Mouse (Mus musculus) MEL-GATA-1-ER (cell line): ENCODE results near the gene Gm21981.
"Not testable (repeated sequence)": the region's sequence is repeated elsewhere in the genome, so short reads cannot be mapped to it uniquely, and the experiment has no call there.

Experiments used
- DNase-seq: peaks from one replicate; pipeline ENCODE4 v3.0.0-alpha.2; 2012; ENCODE audit warnings: low read depth; ENCODE audit errors: extremely low read depth

Gm21981 gene

DNA sequence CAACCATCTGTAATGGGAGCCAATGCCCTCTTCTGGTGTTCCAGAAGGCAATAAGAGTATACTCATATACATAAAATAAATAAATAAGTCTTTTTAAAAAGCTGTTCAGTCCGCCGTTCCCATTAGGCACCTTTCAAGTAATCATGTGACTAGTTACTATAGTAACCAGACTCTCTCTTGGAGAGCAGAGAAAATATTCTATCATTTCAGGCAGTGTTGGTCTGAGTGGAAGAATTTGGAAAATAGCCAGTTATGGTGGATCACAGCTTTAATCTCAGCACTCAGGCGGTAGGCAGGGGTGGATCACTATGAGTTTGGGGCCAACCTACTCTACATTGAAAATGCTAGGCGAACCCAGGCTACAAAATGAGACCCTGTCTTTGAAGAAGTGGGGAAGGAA lies 25.1 kb downstream of the Gm21981 start:
- no peak for DNase-seq

DNA sequence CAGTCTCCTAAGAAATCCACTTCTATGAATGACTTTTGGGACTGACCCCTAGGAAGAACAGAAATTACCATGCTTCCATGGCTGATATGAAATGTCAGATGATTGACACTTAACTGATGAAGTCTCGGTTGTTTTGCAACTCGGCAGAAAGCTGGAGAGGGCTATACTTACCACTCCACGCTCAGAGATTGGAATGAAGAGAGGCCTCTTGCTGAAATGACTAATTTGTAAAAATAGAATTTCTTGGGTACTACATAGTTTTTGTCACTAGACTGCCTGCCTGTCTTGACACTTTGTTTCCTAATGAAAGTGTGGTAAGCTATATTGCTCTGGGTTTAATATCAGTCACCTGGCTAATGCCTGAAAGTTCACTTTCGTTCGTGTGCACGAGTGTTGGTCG lies 29.8 kb downstream of the Gm21981 start:
- no peak for DNase-seq

DNA sequence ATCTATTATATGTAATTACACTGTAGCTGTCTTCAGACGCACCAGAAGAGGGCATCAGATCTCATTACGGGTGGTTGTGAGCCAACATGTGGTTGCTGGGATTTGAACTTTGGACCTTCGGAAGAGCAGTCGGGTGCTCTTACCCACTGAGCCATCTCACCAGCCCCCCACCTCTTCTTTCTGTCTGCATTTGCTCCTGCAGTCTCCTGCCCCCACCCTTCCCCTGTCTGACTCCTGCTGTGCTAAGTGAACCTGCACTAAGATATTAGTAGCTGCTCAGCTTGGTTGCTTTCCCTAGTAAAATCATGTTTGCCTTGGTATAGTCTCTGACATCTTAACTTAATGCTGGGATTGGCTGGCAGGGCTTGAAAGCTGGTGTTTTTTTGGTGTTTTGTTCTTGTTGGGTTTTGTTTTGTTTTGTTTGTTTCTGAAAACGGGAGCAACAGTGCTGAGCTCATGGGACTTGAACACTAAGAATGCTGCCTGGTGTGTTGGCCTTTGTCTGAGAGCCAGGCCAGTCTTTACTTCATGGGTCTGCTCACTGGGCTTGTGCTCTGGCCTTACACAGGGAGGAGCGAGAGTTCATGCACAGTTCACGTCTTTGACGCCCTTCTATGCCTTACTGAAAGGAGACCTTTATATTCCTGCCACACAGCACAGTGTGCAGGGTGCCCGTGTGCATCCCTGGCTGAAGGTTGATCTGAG lies 31.1 kb downstream of the Gm21981 start:
- no peak for DNase-seq

DNA sequence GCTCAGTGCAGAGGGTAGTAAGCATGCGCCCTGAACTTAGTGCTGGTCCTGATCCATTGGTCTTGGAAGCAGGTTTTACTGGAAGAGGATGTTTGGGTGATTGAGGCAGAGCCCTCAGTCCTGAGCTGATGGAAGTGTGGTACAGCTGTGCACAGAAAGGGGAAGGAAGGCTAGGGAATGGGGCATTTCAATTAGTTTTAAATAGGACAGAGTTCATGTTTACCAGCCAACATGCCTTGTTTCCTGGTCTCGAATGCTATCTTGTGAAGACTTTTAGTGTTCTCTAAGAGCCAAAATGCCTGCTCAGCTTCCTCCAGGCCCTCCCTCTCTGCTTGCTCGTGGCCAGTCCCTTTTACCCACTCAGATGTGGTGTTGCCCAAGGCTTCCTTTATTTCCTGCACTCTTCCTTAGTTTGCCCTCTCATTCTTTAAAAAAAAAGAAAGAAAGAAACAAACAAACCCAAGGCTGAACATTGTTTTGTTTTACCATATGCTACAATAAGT lies 35.5 kb downstream of the Gm21981 start:
- DNase-seq: no peak

DNA sequence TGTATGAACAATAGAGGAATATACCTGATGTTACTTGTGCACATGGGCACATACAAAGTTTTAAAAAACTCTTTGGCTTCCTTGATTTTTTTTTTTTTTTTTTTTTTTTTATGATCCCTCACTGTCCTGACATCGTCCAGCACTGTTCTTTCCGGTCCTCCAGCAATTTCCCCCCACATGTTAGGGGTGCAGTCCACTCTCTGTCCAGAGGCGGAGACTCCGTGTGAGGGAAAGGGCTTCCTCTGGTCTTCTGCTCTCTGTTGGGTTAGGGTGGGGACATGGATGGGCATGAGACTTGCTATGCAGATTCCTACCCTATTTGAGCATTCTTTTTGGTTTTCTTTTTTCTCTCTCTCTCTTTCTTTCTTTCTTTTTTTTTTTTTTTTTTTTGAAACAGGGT lies 36.4 kb downstream of the Gm21981 start:
- no peak for DNase-seq

DNA sequence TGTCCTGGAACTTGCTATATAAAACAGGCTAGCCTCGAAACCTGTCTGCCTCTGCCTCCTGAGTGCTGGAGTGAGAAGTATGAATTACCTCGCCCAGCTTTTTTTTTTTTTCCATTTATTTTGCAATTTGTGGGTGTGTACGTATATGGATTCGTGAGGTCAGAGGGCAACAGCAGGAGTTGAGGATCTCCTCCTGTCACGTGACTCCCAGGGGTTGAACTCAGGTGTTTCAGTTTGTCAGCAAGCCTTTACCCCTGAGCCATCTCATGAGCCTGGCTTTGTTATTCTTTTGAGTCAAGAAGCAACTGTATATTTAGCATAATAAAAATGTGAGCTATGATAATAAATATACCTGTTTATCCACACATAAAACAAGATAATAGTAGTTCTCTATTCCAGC lies 38.6 kb downstream of the Gm21981 start:
- DNase-seq: no peak

DNA sequence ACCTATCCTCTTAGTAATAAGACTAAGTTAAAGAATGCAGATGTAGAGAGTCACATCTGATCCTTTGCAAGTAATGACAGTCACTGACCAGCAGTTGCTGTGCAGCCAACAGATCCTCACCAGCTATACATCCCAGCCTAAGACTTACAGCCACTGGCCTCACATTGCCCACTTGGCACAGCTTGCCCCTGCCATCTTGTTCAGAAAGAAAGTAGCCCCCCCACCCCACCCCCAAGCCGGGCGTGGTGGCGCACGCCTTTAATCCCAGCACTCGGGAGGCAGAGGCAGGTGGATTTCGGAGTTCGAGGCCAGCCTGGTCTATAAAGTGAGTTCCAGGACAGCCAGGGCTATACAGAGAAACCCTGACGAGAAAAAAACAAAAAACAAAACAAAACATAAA lies 39.9 kb downstream of the Gm21981 start:
- DNase-seq: not testable (repeated sequence)

DNA sequence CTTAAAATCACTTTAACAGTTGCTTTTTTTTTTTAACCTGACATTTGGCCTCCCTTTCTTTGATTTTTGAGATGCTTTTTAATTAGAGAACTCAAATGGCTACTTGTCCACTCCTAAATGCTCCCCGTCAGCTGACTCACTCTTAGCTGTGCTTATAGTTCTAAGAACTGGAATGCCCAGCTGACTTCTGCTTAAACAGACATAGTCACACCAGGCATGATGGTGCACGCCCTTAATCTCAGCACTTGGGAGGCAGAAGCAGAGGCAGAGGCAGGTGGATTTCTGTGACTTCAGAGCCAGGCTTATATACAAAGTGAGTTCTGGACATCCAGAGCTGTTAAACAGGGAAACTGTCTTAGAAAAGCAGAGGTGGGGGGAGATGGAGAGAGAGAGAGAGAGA lies 42.3 kb downstream of the Gm21981 start:
- DNase-seq: no peak

DNA sequence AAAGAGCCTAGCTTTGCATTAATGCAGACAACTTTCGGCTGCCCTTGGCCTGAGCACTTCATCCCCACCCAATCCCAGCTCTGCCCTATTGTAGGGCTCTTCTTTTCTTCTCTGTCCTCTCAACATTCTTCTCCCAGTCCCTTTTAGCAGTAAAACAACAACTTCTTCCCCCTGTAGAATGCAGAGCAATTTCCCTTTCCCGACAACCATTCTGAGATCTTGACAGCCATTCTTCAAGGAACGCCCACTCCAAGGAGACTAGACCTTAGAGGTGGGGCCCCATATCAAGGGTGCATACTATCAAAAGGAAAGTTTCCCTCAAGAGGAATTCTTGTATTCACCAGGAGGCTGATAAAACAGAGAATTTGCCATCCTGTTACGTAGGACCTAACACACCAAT lies 45.3 kb downstream of the Gm21981 start:
- no peak for DNase-seq

DNA sequence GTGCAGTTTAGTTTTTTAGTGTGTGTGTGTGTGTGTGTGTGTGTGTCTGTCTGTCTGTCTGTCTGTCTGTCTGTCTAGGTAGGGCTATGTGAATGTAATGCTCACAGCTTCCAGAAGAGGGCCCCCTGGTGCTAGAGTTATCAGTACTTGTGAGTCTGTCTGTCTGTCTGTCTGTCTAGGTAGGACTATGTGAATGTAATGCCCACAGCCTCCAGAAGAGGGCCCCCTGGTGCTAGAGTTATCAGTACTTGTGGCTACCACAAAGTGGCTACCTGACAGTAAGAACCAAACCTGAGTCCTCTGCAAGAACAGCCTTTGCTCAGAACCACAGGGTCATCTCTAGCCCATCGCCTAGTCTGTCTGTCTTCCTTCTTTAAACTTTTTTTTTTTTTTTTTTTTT lies 47.6 kb downstream of the Gm21981 start:
- DNase-seq: peak; percentile 63

DNA sequence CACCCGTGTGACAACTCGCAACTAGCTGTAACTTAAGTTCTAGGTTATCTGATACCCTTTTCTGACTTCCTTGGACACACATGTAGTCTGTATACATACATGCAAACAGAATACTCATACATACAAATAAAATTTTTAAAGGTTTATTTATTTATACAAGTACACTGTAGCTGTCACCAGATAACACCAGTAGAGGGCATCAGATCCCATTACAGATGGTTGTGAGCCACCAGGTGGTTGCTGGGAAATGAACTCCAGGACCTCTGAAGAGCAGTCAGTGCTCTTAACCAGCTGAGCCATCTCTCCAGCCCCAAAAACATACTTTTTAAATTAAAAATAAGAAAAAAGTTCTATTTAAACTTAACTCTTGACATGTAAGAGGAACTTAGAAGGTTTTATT lies 51.3 kb downstream of the Gm21981 start:
- DNase-seq: peak; percentile 21
